Mouse (Mus musculus) kidney, adult 2 months (tissue): ENCODE measurements around the gene Arhgef7. TPM values are rescaled to one million over a fixed set of nuclear protein-coding genes. Genes with fewer than 3 reads are reported as not detected.

Experiments
- DNase-seq: peaks from one replicate; pipeline ENCODE4 v3.0.0; 2021
- H3K27ac ChIP-seq: fragments of 200-500 bp; 2 replicates; pipeline ENCODE4 v1.5.1; 2012; ENCODE audit warnings: low read depth, low read length, control low read depth, inconsistent platforms; ENCODE audit not compliant: insufficient read depth
- H3K27me3 ChIP-seq: fragments of 200-500 bp; replicated peaks from 2 replicates; pipeline ENCODE4 v1.6.1; 2012; ENCODE audit warnings: mild to moderate bottlenecking, moderate library complexity, low read length, inconsistent platforms; ENCODE audit not compliant: control insufficient read depth, insufficient read depth
- H3K36me3 ChIP-seq: fragments of 200-500 bp; 2 replicates; pipeline ENCODE4 v1.6.1; 2012; ENCODE audit warnings: mild to moderate bottlenecking, moderate library complexity, low read length, inconsistent platforms; ENCODE audit not compliant: control insufficient read depth, insufficient read depth
- H3K4me1 ChIP-seq: fragments of 200-500 bp; 2 replicates; pipeline ENCODE4 v1.6.1; 2011; ENCODE audit warnings: low read length; ENCODE audit not compliant: control insufficient read depth, insufficient read depth
- H3K4me3 ChIP-seq: fragments of 200-500 bp; 2 replicates; pipeline ENCODE4 v1.5.1; 2011; ENCODE audit warnings: mild to moderate bottlenecking, low read depth, low read length, control low read depth; ENCODE audit not compliant: insufficient read depth
- CTCF ChIP-seq: fragments of 200-500 bp; conservative IDR thresholded peaks from 2 replicates; pipeline ENCODE4 v1.5.1; 2011; ENCODE audit warnings: low read depth, mild to moderate bottlenecking, control low read depth, low read length, moderate library complexity, mixed read lengths; ENCODE audit not compliant: insufficient read depth, insufficient read length
- POLR2A ChIP-seq: fragments of 200-500 bp; IDR thresholded peaks from one replicate; pipeline ENCODE4 v1.6.1; 2011; ENCODE audit warnings: low read depth, low read length, control low read depth
- WGBS: fragments of 180-500 bp; shearing (Covaris S2); methylation state at CpG from one replicate; pipeline ENCODE4 v1.1.7; 2018; 5-methylcytosine and 5-hydroxymethylcytosine counted together
- polyA plus RNA-seq: library from polyadenylated mRNA; depleted of rRNA; stranded (reverse); fragments of >200 nt; gene quantifications from 2 replicates; pipeline ENCODE4 v1.2.3, GENCODE M21; 2012

Arhgef7 gene
- polyA plus RNA-seq, 1 experiment: 49.6 TPM

DNA sequence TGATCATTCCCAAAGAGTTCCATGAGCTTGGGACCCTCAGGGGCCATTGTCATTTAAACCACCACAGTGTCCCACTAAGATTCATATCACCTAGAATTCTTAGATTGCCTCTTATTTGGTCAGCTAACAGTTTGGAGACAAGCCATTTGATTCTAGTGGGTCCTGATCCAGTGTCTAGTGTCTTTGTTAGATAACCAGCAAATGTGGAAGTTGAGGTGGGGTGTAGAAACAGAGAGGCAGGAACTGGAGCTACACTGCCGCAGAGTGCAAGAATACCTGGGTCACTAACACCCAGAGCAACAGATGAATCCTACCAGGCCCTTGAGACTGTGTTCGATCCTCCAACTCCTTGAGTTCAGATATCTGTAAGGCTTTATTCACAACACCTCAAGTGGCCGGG is 31.3 kb upstream of the Arhgef7 start:
- Histone ChIP-seq H3K36me3 (no peaks in the 10 kb centered on the region), H3K27ac (no peak overlapping the region), H3K4me3 (no peak overlapping the region), H3K4me1 (peaks cover 6% of the 10 kb centered on the region; the same call in 1 of the 2 replicates), H3K27me3 (no peaks in the 10 kb centered on the region)
- WGBS: 94% methylated on average over 3 of the region's 3 CpGs
- no peak for DNase-seq
- TF ChIP-seq POLR2A (no peak), CTCF (no peak)

DNA sequence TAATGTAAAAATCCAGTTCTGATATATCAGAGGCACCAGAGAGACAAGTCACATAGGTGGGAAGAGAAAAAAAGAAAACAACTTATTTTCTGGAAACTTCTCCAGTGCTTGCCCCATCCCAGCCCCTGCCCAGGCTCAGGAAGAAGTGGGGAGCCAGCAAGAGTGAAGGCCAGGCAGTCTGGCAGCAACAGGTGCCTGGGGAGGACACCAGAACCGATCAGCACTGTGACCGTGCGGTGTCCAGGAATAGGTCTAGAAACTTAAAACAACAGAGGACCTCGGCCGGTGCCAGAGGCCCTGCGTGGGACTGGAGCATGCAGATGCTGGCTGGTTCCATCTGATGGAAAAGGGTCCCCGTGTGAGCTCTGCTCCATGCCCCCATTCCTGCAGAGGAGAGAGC is 30.1 kb upstream of the Arhgef7 start:
- no peaks in the 10 kb centered on the region for H3K27me3 ChIP-seq
- DNase-seq: no peak
- H3K36me3 ChIP-seq: no peaks in the 10 kb centered on the region
- TF ChIP-seq POLR2A (no peak), CTCF (no peak)
- 87% methylated on average over 7 of the region's 7 CpGs for WGBS
- no peak overlapping the region for H3K4me3 ChIP-seq
- peaks cover 10% of the 10 kb centered on the region; the same call in 1 of the 2 replicates for H3K4me1 ChIP-seq
- no peak overlapping the region for H3K27ac ChIP-seq

DNA sequence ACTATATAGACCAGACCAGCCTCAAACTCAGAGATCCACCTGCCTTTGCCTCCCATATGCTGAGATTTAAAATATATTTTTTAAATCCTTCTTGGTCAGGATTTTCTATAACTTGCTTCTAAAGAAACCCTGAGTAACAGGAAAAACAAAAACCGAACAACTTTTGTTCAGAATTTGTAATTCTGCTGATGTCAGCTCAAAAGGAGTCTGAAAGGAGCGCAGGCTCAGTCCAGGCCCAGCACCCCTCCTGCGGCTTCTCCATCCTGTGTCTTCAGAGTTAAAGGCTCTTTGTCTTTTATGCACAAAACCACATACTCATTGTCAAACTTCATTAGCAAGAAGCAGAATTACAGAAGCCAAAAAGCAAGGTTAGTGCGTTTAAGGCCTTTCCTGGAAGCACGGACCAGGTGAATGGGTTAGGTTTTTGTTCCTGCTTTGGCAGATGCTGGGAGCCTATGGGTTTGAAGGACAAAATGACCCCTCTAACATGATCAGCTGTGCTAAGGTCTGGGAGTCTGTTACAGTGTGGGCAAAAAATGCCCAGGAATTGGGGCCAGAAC is 28.0 kb upstream of the Arhgef7 start:
- H3K36me3 ChIP-seq: no peaks in the 10 kb centered on the region
- H3K27me3 ChIP-seq: no peaks in the 10 kb centered on the region
- DNase-seq: no peak
- H3K4me1 ChIP-seq: peaks cover 10% of the 10 kb centered on the region; the same call in 1 of the 2 replicates
- 86% methylated on average over 5 of the region's 5 CpGs for WGBS
- no peak for TF ChIP-seq POLR2A
- TF ChIP-seq CTCF: no peak
- no peak overlapping the region for H3K27ac ChIP-seq
- no peak overlapping the region for H3K4me3 ChIP-seq

DNA sequence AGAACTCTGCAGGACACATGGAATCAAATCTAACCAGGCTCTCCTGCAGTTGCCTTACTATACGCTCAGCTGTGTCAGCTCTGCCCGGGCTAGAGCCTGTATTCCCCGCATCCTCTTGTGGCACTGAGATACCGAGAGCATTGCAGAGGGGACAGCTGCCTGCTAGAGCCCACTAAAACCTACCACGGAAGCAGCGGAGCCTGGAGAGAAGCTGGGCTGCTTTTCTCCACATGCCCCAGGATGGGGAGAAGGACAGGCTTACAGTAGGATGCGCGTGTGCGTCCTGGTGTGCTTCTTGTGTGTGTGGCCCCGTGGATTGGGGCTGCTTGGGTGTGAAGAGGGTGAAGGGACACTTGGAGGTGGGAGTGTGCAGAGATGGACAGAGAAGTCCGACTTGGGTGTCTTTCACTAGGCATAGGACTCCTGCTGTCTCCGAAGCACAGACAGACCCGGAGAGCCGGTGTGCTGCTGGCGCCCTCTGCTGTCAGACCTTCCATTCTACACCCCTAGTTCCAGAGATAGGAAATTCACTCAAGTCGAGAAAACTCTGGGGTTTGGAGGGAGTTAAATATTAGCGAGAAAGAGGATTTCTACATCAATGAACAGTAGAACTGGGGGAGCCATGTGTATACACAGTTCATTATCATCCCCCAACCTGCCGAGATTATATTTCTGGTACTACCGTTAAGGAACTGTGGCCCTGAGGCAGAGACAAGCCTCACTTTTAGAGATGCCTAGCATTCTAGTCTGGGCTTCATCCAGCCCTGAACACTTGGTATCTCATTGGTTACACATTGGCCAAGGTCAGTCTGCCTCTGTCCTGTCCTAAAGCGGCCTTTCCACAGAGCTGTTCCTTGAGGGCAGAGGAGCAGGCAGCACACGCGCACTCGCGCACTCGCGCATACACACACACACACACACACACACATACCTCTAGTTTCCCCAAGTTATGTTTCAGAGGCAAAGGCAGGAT is 27.2 kb upstream of the Arhgef7 start:
- Histone ChIP-seq H3K36me3 (no peaks in the 10 kb centered on the region), H3K4me3 (no peak overlapping the region), H3K27ac (no peak overlapping the region), H3K4me1 (peaks cover 10% of the 10 kb centered on the region; the same call in 1 of the 2 replicates), H3K27me3 (no peaks in the 10 kb centered on the region)
- DNase-seq: peak; percentile 87
- WGBS: 25% methylated on average over 26 of the region's 26 CpGs
- TF ChIP-seq POLR2A (no peak), CTCF (peak; percentile 91)

DNA sequence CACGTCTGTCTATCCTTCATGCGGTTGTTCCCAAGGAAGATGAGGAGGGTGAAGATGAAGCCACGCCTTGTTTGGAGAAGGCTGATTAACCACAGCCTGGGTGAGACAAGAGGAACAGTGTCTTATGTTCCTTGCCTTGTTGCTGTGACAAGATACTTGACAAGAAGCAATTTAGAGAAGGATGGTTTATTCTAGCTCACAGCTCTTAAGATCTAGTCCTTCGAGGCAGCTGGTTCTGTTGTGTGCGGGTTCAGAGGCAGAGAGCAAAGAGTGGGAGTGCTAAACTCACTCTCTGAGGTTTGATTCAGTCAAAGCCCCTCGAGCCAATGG is 26.5 kb upstream of the Arhgef7 start, which contains the start of gene 1700016D06Rik:
TSS of gene 1700016D06Rik (minus strand) at position 31 of the 330 bp plus-strand sequence.
- 52% methylated on average over 6 of the region's 6 CpGs for WGBS
- no peaks in the 10 kb centered on the region for H3K27me3 ChIP-seq
- no peak for DNase-seq
- TF ChIP-seq POLR2A (no peak), CTCF (no peak)
- H3K27ac ChIP-seq: no peak within 1 kb of the TSS
- H3K4me1 ChIP-seq: peaks cover 10% of the 10 kb centered on the region; the same call in 1 of the 2 replicates
- H3K36me3 ChIP-seq: no peaks in the 10 kb centered on the region
- H3K4me3 ChIP-seq: no peak within 1 kb of the TSS

DNA sequence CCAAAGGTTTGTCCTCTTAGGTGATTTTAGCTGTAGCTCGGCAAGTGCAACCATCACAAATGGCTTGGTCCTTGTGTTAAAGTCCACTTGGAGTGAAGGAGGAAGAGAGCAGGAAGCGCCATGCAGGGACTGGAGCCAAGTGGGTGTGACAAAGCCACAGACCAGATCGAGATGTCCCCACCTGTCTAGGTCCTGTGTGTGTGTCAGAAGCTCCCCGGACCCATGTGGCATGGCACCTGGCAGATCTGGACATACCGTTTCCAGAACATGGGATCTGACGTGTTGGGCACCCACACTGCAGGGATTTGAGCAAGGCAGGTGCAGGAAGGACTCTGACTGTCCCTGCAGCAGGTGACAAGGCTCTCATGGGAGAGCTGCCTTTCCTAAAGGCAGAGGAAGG is 26.1 kb upstream of the Arhgef7 start:
- H3K36me3 ChIP-seq: no peaks in the 10 kb centered on the region
- H3K27me3 ChIP-seq: no peaks in the 10 kb centered on the region
- DNase-seq: peak; percentile 56
- no peak overlapping the region for H3K27ac ChIP-seq
- H3K4me3 ChIP-seq: no peak overlapping the region
- WGBS: 65% methylated on average over 6 of the region's 6 CpGs
- TF ChIP-seq CTCF: no peak
- peaks cover 10% of the 10 kb centered on the region; the same call in 1 of the 2 replicates for H3K4me1 ChIP-seq

DNA sequence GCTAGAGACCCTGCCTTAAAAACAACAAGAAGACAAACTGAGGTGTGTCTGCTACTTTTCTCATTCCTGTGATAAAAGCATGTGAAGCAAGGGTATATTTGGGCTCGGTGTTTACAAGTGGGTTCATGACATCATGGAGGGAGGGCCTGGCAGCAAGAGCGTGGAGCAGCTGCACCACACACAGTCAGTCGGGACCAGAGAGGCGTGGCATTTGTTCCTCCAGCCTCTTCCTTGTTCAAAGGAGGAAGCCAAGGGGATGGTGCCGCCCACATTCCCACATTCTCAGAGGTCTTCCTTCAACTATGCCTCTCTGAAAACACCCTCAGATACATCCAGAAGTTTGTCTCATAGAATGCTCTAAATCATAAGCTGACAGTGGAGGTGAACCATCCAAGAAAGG is 23.7 kb upstream of the Arhgef7 start:
- H3K36me3 ChIP-seq: no peaks in the 10 kb centered on the region
- no peaks in the 10 kb centered on the region for H3K27me3 ChIP-seq
- DNase-seq: no peak
- no peak overlapping the region for H3K27ac ChIP-seq
- no peak for TF ChIP-seq POLR2A
- no peak for TF ChIP-seq CTCF
- H3K4me1 ChIP-seq: peaks cover 10% of the 10 kb centered on the region; the same call in 1 of the 2 replicates
- WGBS: 91% methylated on average over 5 of the region's 5 CpGs
- H3K4me3 ChIP-seq: no peak overlapping the region
